Mouse (Mus musculus) limb, embryonic 13.5 days (tissue): ENCODE results near the gene Rsph1. TPM values are rescaled to one million over a fixed set of nuclear protein-coding genes. Genes with fewer than 3 reads are reported as not detected.

Experiments used
- ATAC-seq: fragments of 200-750 bp; cut with Nextera tagmentation; 2 replicates; pipeline ENCODE4 v1.8.0; 2017; ENCODE audit warnings: low read depth, moderate number of reproducible peaks, moderate TSS enrichment; ENCODE audit not compliant: low FRiP score
- H3K27ac ChIP-seq: fragments of 300-500 bp; sonication (generic); 2 replicates; pipeline ENCODE4 v1.5.1; 2015; ENCODE audit warnings: inconsistent platforms, mild to moderate bottlenecking, moderate library complexity
- H3K27me3 ChIP-seq: fragments of 300-500 bp; sonication (generic); 2 replicates; pipeline ENCODE4 v1.6.1; 2015; ENCODE audit warnings: mild to moderate bottlenecking, inconsistent platforms
- H3K36me3 ChIP-seq: fragments of 300-500 bp; sonication (generic); 2 replicates; pipeline ENCODE4 v1.6.1; 2015; ENCODE audit warnings: inconsistent platforms, mild to moderate bottlenecking, moderate library complexity
- H3K4me1 ChIP-seq: fragments of 300-500 bp; sonication (generic); 2 replicates; pipeline ENCODE4 v1.6.1; 2015; ENCODE audit warnings: inconsistent platforms
- H3K4me2 ChIP-seq: fragments of 300-500 bp; sonication (generic); replicated peaks from 2 replicates; pipeline ENCODE4 v1.6.1; 2015; ENCODE audit warnings: inconsistent platforms, mild to moderate bottlenecking, moderate library complexity
- H3K4me3 ChIP-seq: fragments of 300-500 bp; sonication (generic); 2 replicates; pipeline ENCODE4 v1.5.1; 2015; ENCODE audit warnings: moderate library complexity, mild to moderate bottlenecking, inconsistent platforms
- H3K9ac ChIP-seq: fragments of 300-500 bp; sonication (generic); 2 replicates; pipeline ENCODE4 v1.6.1; 2015; ENCODE audit warnings: mild to moderate bottlenecking, inconsistent platforms
- H3K9me3 ChIP-seq: fragments of 300-500 bp; sonication (generic); 2 replicates; pipeline ENCODE4 v1.6.1; 2016; ENCODE audit warnings: inconsistent platforms
- WGBS: fragments of 180-500 bp; shearing (Covaris S2); methylation state at CpG from one replicate; pipeline ENCODE4 v1.1.7; 2015; 5-methylcytosine and 5-hydroxymethylcytosine counted together
- polyA plus RNA-seq: library from polyadenylated mRNA; unstranded; fragments of >200 nt; fragmentation: Nextera tagmentation; extraction: Ambion mirVana; gene quantifications from 2 replicates; pipeline ENCODE4 v1.2.1, GENCODE M21; 2015

The Rsph1 gene
- polyA plus RNA-seq, 1 experiment from 2014 or later, result 0.48 TPM

DNA sequence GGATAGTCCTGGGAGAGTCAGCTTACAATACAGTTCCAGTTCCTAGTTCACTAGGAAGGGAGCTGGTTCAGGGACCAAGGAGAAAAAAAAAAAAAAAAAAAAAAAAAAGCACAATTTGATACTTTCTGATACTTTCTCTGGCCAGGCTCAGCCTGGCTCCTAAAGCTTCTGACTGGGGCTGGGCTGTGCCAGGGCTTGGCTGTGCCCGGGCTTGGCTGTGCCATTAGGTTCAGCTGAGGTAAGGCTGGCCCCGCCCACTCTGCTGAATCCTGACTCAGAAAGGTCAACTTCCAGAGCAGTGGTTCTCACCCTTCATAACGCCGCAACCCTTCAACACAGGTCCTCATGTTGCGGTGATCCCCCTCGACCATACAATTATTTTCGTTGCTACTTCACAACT, 16.8 kb downstream of the Rsph1 start:
- ATAC-seq, result no peak
- H3K4me1 ChIP-seq, result peaks cover 9% of the 10 kb centered on the region; the same call in 1 of the 2 replicates
- WGBS, result 69% methylated on average over 7 of the region's 7 CpGs

DNA sequence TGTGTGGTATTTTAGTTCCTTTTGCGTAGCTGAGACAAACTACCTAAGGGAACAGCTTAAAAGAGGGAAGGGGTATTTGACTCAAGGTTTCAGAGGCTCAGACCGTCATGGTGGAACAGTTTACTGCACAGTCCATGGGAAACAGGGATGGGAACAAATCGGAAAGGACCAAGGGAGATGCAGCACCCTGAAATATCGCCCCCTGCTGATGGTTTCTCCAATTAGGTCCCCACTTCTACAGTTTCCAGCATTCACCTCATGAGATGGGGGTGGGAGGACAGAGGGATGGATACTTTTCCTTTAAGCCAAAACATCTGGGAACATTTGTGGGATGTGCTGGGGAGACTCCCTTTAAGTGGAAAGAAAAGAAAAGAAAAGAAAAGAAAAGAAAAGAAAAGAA, 17.4 kb downstream of the Rsph1 start:
- ATAC-seq, result no peak
- H3K27me3 ChIP-seq, result no peaks in the 10 kb centered on the region
- H3K9me3 ChIP-seq, result no peaks in the 10 kb centered on the region
- no peak overlapping the region for H3K27ac ChIP-seq
- H3K9ac ChIP-seq, result no peak overlapping the region
- no peak overlapping the region for H3K4me3 ChIP-seq
- no peak overlapping the region for H3K4me2 ChIP-seq
- no peaks in the 10 kb centered on the region for H3K36me3 ChIP-seq
- WGBS, result 82% methylated on average over 4 of the region's 4 CpGs
- peaks cover 5% of the 10 kb centered on the region; the same call in 1 of the 2 replicates for H3K4me1 ChIP-seq

More for the DNA sequence above, 16.8 kb downstream of the Rsph1 start:
- H3K27me3 ChIP-seq, result no peaks in the 10 kb centered on the region
- no peaks in the 10 kb centered on the region for H3K9me3 ChIP-seq
- H3K27ac ChIP-seq, result no peak overlapping the region
- H3K4me2 ChIP-seq, result no peak overlapping the region
- no peaks in the 10 kb centered on the region for H3K36me3 ChIP-seq
- no peak overlapping the region for H3K9ac ChIP-seq
- no peak overlapping the region for H3K4me3 ChIP-seq

DNA sequence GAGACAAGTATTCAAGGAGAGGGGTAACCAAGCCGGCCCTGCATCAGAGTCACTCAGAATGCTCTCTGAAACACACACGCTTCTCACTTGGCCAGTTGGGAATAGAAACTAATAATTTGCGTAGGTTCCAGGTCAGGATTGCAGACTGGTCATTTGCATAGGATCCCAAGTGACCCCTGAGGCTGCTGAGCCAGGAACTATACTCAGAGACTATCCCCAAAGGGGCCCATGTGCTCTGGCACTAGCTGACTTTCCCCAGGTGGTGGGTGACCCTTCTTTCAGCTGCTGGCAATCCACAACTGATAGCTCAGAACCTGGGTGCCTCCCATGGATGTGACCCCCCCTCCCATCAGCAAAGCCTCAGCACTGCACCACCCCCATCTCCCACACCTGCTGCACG, 18.0 kb downstream of the Rsph1 start:
- Histone ChIP-seq H3K4me1 (peaks cover 10% of the 10 kb centered on the region; the same call in 1 of the 2 replicates), H3K27me3 (no peaks in the 10 kb centered on the region), H3K9me3 (no peaks in the 10 kb centered on the region), H3K4me3 (no peak overlapping the region), H3K4me2 (no peak overlapping the region), H3K36me3 (no peaks in the 10 kb centered on the region), H3K9ac (no peak overlapping the region), H3K27ac (no peak overlapping the region)
- 74% methylated on average over 4 of the region's 4 CpGs for WGBS
- no peak for ATAC-seq

DNA sequence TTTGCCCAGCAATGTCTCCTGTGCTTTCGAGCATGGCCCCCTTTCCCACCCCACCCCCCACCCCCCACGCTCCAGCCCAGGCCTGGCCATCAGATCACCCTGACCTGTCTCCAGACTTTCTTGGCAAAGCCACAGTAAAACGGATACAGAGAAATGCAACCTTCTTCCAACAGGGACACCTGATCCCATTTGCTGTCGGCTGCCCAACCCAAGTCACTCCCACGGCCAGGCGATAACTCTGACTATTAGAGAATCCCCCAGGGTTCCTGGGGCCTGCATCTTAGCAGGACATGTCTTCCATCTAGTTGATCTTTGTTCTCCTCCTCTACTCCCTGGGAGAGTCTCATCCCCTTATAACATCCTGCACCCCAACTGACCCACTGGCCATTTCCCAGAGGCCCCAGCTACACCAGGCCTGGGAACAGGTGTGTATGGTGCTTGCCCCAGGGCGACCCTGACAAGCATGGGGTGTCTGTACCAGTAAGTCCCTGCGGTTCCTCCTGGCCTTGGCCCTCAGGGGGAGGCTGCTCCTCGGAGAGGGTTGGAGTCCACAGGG, 18.8 kb downstream of the Rsph1 start:
- Histone ChIP-seq H3K9ac (no peak overlapping the region), H3K9me3 (no peaks in the 10 kb centered on the region), H3K27me3 (no peaks in the 10 kb centered on the region), H3K4me3 (no peak overlapping the region), H3K4me2 (no peak overlapping the region), H3K27ac (no peak overlapping the region), H3K4me1 (peaks cover 10% of the 10 kb centered on the region; the same call in 1 of the 2 replicates), H3K36me3 (no peaks in the 10 kb centered on the region)
- 75% methylated on average over 9 of the region's 9 CpGs for WGBS
- ATAC-seq, result no peak

DNA sequence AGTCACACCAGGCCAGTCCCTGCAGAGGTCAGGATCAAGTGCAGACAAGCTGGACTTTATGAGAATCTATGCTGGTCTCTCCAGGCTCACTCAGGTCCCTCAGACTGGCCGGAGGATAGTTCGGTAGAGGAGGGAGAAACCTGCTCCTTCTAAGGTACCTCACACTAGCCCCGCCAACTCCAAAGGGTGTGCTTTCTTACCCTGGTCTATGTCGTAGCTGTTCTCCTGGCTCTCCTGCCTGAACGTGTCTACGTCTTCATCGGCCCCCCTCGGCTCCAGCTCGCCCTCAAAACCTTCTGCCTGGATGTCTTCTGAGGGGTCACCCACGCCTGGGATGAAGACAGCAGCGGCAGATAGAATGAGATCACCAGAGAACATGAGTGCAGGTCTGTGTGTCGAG, 19.3 kb downstream of the Rsph1 start:
- Histone ChIP-seq H3K9me3 (no peaks in the 10 kb centered on the region), H3K4me3 (no peak overlapping the region), H3K27me3 (no peaks in the 10 kb centered on the region), H3K36me3 (no peaks in the 10 kb centered on the region), H3K4me1 (peaks cover 10% of the 10 kb centered on the region; the same call in 1 of the 2 replicates), H3K27ac (no peak overlapping the region), H3K4me2 (no peak overlapping the region), H3K9ac (no peak overlapping the region)
- 89% methylated on average over 12 of the region's 12 CpGs for WGBS
- ATAC-seq, result no peak

DNA sequence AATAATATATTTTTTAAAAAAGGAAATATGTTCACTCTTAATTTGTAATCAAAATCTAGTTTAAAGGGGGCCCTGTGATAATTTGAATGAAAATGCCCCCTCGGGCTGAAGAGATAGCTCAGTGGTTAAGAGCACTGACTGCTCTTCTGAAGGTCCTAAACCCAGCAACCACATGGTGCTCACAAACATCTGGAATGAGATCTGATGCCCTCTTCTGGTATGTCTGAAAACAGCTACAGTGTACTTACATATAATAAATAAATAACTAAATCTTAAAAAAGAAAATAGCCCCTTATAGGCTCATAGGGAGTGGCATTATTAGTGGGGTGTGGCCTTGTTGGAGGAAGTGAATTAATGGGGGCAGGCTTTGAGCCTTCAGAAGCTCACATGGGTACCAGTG, 20.0 kb downstream of the Rsph1 start:
- Histone ChIP-seq H3K36me3 (no peaks in the 10 kb centered on the region), H3K4me3 (no peak overlapping the region), H3K4me2 (no peak overlapping the region), H3K27me3 (no peaks in the 10 kb centered on the region), H3K9ac (no peak overlapping the region), H3K4me1 (peaks cover 10% of the 10 kb centered on the region; the same call in 1 of the 2 replicates), H3K27ac (no peak overlapping the region), H3K9me3 (no peaks in the 10 kb centered on the region)
- WGBS, result 84% methylated on average over 1 of the region's 1 CpGs
- ATAC-seq, result no peak

DNA sequence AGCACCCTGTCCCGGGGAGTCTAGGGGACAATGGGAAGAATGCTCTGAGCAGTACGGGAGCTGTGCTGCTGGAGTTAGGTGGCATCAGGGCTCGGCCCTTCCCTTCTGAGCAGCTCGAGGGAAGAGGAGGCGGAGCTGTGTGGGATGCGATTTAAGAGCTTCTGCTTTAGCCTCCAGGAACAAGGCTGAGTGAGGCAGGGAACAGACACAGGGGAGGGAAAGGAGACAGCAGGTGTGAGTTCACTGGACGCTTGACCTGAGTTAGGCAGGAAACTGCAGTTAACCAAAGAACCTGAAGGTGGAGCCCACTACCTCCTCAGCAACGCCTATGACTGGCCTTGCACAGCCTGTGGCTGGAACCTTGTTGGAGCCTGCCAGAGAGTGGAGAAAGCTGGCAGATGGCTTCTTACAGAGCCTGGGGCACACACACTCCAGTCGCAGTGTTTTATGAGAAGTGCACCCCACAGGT, 22.7 kb downstream of the Rsph1 start:
- Histone ChIP-seq H3K36me3 (no peaks in the 10 kb centered on the region), H3K4me1 (peaks cover 7% of the 10 kb centered on the region; the same call in 1 of the 2 replicates), H3K9ac (no peak overlapping the region), H3K9me3 (no peaks in the 10 kb centered on the region), H3K4me3 (no peak overlapping the region), H3K27ac (no peak overlapping the region), H3K27me3 (no peaks in the 10 kb centered on the region), H3K4me2 (0 out of 2 replicates have a peak overlapping the region, but pooled peaks have one; percentile 14)
- peak; percentile 73 for ATAC-seq
- WGBS, result 11% methylated on average over 9 of the region's 9 CpGs

DNA sequence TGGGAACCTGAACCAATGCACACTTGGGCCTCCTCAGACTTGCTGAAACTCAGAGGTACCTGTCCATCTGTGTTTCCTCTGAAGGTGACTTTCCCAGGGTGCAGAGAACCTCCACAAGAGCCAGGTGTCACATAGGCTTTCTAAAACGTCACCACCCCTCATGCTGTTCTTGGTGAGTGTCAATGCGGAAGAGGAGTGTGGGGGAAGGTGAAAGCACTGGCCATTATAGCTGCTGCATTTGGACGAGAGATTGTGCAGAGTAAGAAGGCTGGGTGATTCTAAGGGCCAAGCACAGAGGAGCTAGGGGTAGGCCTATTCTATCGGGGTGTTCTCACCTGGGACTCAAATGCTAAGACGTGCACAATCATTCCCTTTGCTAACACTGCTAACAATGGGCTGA, 23.2 kb downstream of the Rsph1 start:
- H3K9me3 ChIP-seq, result no peaks in the 10 kb centered on the region
- no peaks in the 10 kb centered on the region for H3K36me3 ChIP-seq
- no peak for ATAC-seq
- H3K4me3 ChIP-seq, result no peak overlapping the region
- H3K4me2 ChIP-seq, result no peak overlapping the region
- H3K27ac ChIP-seq, result no peak overlapping the region
- WGBS, result 54% methylated on average over 5 of the region's 5 CpGs
- H3K4me1 ChIP-seq, result peaks cover 7% of the 10 kb centered on the region; the same call in 1 of the 2 replicates
- H3K9ac ChIP-seq, result no peak overlapping the region
- H3K27me3 ChIP-seq, result no peaks in the 10 kb centered on the region

DNA sequence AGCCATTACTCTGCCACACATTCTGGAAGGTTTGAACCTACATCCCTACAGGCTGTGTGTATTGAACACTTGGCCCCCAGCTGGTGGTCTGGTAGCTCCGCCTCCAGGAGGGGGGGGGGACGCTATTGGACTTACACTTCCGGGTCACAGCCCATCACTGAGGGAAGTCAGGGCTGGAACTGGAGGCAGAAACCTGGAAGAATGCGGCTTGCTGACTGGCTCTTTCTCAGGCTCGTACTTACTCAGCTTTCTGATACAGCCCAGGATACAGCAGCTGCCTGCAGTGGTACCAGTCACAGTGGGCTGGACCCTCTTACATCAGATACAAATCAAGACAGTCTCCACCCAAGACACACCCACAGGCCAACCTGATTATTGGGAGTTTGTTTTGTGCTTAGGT, 30.0 kb downstream of the Rsph1 start:
- no peak overlapping the region for H3K4me2 ChIP-seq
- no peak overlapping the region for H3K27ac ChIP-seq
- 40% methylated on average over 5 of the region's 5 CpGs for WGBS
- no peak for ATAC-seq
- H3K4me3 ChIP-seq, result no peak overlapping the region
- no peaks in the 10 kb centered on the region for H3K4me1 ChIP-seq
- H3K9ac ChIP-seq, result no peak overlapping the region
- no peaks in the 10 kb centered on the region for H3K9me3 ChIP-seq
- H3K27me3 ChIP-seq, result no peaks in the 10 kb centered on the region
- no peaks in the 10 kb centered on the region for H3K36me3 ChIP-seq

DNA sequence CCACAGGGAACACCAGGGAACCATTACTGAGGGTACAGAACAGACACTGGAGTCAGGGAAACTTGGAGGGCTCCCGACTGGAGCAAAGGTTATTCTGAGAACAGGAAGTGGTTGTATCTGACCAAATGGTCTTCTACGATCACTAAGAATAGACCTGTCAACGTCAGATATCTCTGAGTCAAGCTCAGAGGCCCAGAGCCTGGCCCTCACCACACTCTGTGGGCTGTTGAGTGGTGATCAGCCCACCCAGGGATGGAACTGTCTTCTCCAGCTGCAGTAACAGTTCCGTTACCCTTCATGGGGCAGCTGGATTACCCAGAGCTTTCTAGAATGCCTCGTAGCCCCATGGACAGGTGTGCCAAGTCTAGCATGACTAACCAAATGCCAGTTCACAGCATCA, 31.9 kb downstream of the Rsph1 start:
- no peak overlapping the region for H3K9ac ChIP-seq
- no peak overlapping the region for H3K4me2 ChIP-seq
- no peak for ATAC-seq
- no peaks in the 10 kb centered on the region for H3K27me3 ChIP-seq
- H3K27ac ChIP-seq, result no peak overlapping the region
- H3K36me3 ChIP-seq, result no peaks in the 10 kb centered on the region
- WGBS, result 77% methylated on average over 5 of the region's 5 CpGs
- H3K4me3 ChIP-seq, result no peak overlapping the region
- H3K9me3 ChIP-seq, result no peaks in the 10 kb centered on the region
- no peaks in the 10 kb centered on the region for H3K4me1 ChIP-seq

DNA sequence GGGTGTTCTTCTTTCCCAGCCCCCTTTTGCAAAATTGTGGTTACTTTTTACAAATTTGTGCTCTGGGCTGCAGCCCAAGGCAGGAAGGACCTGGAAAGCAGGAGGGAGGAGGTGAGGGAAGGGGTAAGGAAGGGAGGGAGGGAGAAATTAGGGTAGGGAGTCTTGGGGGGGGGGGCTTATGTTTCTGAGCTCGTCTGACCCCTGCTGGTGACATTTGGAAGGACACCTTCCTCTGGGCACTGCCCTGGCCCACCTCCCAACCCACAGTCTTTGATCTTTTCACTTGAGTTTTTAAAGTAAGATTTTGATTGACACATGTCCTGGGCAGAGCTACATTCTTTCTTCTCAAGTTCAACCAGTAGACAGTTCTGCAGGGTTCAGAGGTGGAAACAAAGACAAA, 34.4 kb downstream of the Rsph1 start:
- no peaks in the 10 kb centered on the region for H3K36me3 ChIP-seq

DNA sequence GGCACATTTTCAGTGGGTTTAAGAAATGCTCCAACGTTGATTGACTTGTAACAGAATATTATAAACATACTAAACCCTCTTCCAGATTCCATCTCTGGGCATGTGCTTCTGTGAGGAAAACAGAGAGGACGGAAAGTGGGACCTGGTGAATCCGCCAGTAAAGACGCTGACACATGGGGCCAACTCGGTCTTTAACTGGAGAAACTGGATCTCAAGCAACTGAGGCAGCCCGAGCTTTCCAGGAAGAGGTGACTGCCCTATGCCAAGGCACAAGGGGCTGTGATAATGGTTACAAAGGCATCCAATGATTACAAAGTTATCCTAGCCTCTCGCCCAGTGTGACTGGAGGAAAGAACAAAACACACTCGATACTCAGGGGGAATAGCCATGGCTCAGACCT, 36.0 kb downstream of the Rsph1 start:
- Histone ChIP-seq H3K36me3 (no peaks in the 10 kb centered on the region), H3K4me3 (no peak overlapping the region), H3K27ac (no peak overlapping the region), H3K9ac (no peak overlapping the region), H3K4me1 (no peaks in the 10 kb centered on the region), H3K27me3 (no peaks in the 10 kb centered on the region), H3K9me3 (no peaks in the 10 kb centered on the region), H3K4me2 (no peak overlapping the region)
- 85% methylated on average over 8 of the region's 8 CpGs for WGBS
- no peak for ATAC-seq

More for the DNA sequence above, 34.4 kb downstream of the Rsph1 start:
- H3K27me3 ChIP-seq, result no peaks in the 10 kb centered on the region
- H3K27ac ChIP-seq, result no peak overlapping the region
- H3K4me2 ChIP-seq, result no peak overlapping the region
- H3K9ac ChIP-seq, result no peak overlapping the region
- 9% methylated on average over 1 of the region's 1 CpGs for WGBS
- no peaks in the 10 kb centered on the region for H3K9me3 ChIP-seq
- H3K4me1 ChIP-seq, result no peaks in the 10 kb centered on the region
- H3K4me3 ChIP-seq, result no peak overlapping the region
- ATAC-seq, result no peak
